9 mouse cellular contexts compared by ENCODE assay signal in the genomic region with DNA sequence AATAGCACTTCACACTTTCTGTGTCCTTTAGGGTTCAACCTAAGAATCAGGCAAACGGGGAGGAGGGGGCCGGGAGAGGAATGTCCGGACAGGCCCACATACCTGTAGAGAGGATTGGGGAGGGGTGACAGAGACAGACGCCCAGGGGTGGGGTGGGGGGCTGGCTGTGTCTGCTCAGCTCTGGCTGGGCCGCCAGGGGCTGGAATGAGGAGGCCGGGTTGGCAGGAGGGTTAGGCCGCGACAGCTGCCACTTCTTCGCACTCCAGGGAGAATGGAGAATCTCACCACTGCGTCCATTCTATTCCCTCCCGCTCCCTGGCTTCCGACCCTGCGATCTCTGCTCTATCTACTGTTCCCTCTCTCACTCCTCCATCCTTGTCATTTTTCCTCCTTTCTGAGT. TPM values are rescaled to one million over a fixed set of nuclear protein-coding genes. Genes with fewer than 3 reads are reported as not detected.
DNase-seq lines count a peak whose midpoint lies in the region; ATAC-seq and TF ChIP-seq lines count a peak whose summit lies in the region.
"Had no signal": no experiment of that assay in that cellular context is flagged by ENCODE, and none has a peak within 500 bp of the region (broad histone marks: within the 10 kb centered on the region; RNA-seq: fewer than 3 reads in every experiment).

No protein-coding gene starts in this region.

- WGBS in heart, embryonic 14.5 days: 6% methylated on average over 13 of the region's 13 CpGs
- WGBS in embryonic facial prominence, embryonic 11.5 days: 5% methylated on average over 13 of the region's 13 CpGs
- WGBS in hindbrain, postnatal 0 days: 4% methylated on average over 13 of the region's 13 CpGs
- 3% methylated on average over 12 of the region's 13 CpGs for WGBS in midbrain, embryonic 16.5 days
- WGBS in kidney, adult 2 months: 18% methylated on average over 13 of the region's 13 CpGs

- peaks cover 4% of the 10 kb centered on the region; the same call in 1 of the 2 replicates for H3K9me3 ChIP-seq in heart, embryonic 14.5 days (ENCODE audit: control insufficient read depth, low read length)
- H3K9me3 ChIP-seq in embryonic facial prominence, embryonic 11.5 days (replicated peaks; ENCODE audit: control insufficient read depth, low read length): no peaks in the 10 kb centered on the region
- H3K9me3 ChIP-seq in hindbrain, postnatal 0 days (ENCODE audit: low read length): no peaks in the 10 kb centered on the region
- no peaks in the 10 kb centered on the region; the same call in 1 of the 2 replicates for H3K9me3 ChIP-seq in midbrain, embryonic 16.5 days (replicated peaks; ENCODE audit: control insufficient read depth, low read length, poor library complexity, severe bottlenecking)

- no peak overlapping the region for H3K27ac ChIP-seq in heart, embryonic 14.5 days (replicated peaks in 1 of 2; ENCODE audit: control insufficient read depth in 1 of 2, insufficient read depth in 1 of 2, low read depth in 2 of 2, low read length in 2 of 2)
- H3K27ac ChIP-seq in embryonic facial prominence, embryonic 11.5 days (replicated peaks; ENCODE audit: low read depth, low read length): no peak overlapping the region
- no peak overlapping the region for H3K27ac ChIP-seq in hindbrain, postnatal 0 days
- H3K27ac ChIP-seq in midbrain, embryonic 16.5 days (ENCODE audit: low read length): no peak overlapping the region
- H3K27ac ChIP-seq in kidney, adult 2 months (ENCODE audit: insufficient read depth, low read depth, low read length): no peak overlapping the region

- H3K4me2 ChIP-seq in heart, embryonic 14.5 days (ENCODE audit: low read length): peak overlapping the region; percentile 91
- peak overlapping the region; percentile 67 for H3K4me2 ChIP-seq in embryonic facial prominence, embryonic 11.5 days (ENCODE audit: low read depth, low read length)
- peak overlapping the region; percentile 66 for H3K4me2 ChIP-seq in hindbrain, postnatal 0 days (ENCODE audit: low read depth, low read length)
- H3K4me2 ChIP-seq in midbrain, embryonic 16.5 days (ENCODE audit: low read length): peak overlapping the region; percentile 81

- no peak for DNase-seq in heart, adult 18-20 months
- no peak for DNase-seq in embryonic facial prominence, embryonic 11.5 days (ENCODE audit: low spot score)
- DNase-seq in hindbrain, postnatal 0 days (ENCODE audit: low spot score): no peak
- no peak for DNase-seq in adrenal gland, postnatal 36 days
- no peak for DNase-seq in adrenal gland, adult 8-10 months
- DNase-seq in kidney, adult 2 months: no peak
- DNase-seq: lung, postnatal 14 days had no signal

- H3K4me1 ChIP-seq in heart, embryonic 14.5 days (ENCODE audit: control insufficient read depth in 2 of 2, insufficient read depth in 2 of 2, low read length in 2 of 2): peaks cover 8 to 22% of the 10 kb centered on the region in 2 experiments
- peaks cover 5% of the 10 kb centered on the region for H3K4me1 ChIP-seq in embryonic facial prominence, embryonic 11.5 days (ENCODE audit: control insufficient read depth, insufficient read depth, low read length)
- peaks cover 10% of the 10 kb centered on the region; the same call in 1 of the 2 replicates for H3K4me1 ChIP-seq in hindbrain, postnatal 0 days (ENCODE audit: insufficient read depth, low read length)
- peaks cover 13% of the 10 kb centered on the region for H3K4me1 ChIP-seq in midbrain, embryonic 16.5 days (ENCODE audit: control insufficient read depth, insufficient read depth, low read length)
- no peaks in the 10 kb centered on the region for H3K4me1 ChIP-seq in kidney, adult 2 months (ENCODE audit: control insufficient read depth, insufficient read depth, low read length)

- peak overlapping the region; percentile 40 to 49; a peak in 2 of 4 replicates for H3K4me3 ChIP-seq in heart, embryonic 14.5 days (ENCODE audit: control insufficient read depth in 1 of 2, insufficient read depth in 1 of 2, low read depth in 1 of 2, low read length in 2 of 2)
- peak overlapping the region; percentile 40 for H3K4me3 ChIP-seq in embryonic facial prominence, embryonic 11.5 days (ENCODE audit: low read depth, low read length)
- H3K4me3 ChIP-seq in hindbrain, postnatal 0 days (ENCODE audit: low read length): peak overlapping the region; percentile 41
- peak overlapping the region; percentile 39 for H3K4me3 ChIP-seq in midbrain, embryonic 16.5 days (ENCODE audit: low read depth, low read length)
- H3K4me3 ChIP-seq in kidney, adult 2 months (ENCODE audit: insufficient read depth, low read depth, low read length): no peak overlapping the region

- H3K9ac ChIP-seq in heart, embryonic 14.5 days (ENCODE audit: low read length): peak overlapping the region; percentile 44; the same call in 1 of the 2 replicates
- no peak overlapping the region for H3K9ac ChIP-seq in embryonic facial prominence, embryonic 11.5 days (replicated peaks; ENCODE audit: low read length)
- no peak overlapping the region for H3K9ac ChIP-seq in hindbrain, postnatal 0 days (replicated peaks; ENCODE audit: low read length)
- H3K9ac ChIP-seq in midbrain, embryonic 16.5 days (ENCODE audit: low read depth, low read length): peak overlapping the region; percentile 50

- H3K27me3 ChIP-seq in heart, embryonic 14.5 days (ENCODE audit: control insufficient read depth, insufficient read depth, low read length): peaks cover 84% of the 10 kb centered on the region
- H3K27me3 ChIP-seq in embryonic facial prominence, embryonic 11.5 days (ENCODE audit: control insufficient read depth, insufficient read depth, low read length): peaks cover 64% of the 10 kb centered on the region
- peaks cover 61% of the 10 kb centered on the region for H3K27me3 ChIP-seq in hindbrain, postnatal 0 days (ENCODE audit: insufficient read depth, low read length)
- peaks cover 75% of the 10 kb centered on the region for H3K27me3 ChIP-seq in midbrain, embryonic 16.5 days (ENCODE audit: control insufficient read depth, insufficient read depth, low read depth, low read length)
- no peaks in the 10 kb centered on the region for H3K27me3 ChIP-seq in kidney, adult 2 months (replicated peaks; ENCODE audit: control insufficient read depth, insufficient read depth, low read length)

- no peak for TF ChIP-seq POLR2A in kidney, adult 2 months (IDR thresholded peaks at IDR 0.05; ENCODE audit: low read depth, low read length)

- TF ChIP-seq CTCF in hindbrain, postnatal 0 days (IDR thresholded peaks at IDR 0.05; ENCODE audit: low read depth): no peak
- TF ChIP-seq CTCF in kidney, adult 2 months (conservative IDR thresholded peaks at IDR 0.05; ENCODE audit: insufficient read depth, insufficient read length, low read depth, low read length): no peak

- no peaks in the 10 kb centered on the region for H3K36me3 ChIP-seq in heart, embryonic 14.5 days (ENCODE audit: control insufficient read depth, insufficient read depth, low read length)
- H3K36me3 ChIP-seq in embryonic facial prominence, embryonic 11.5 days (replicated peaks; ENCODE audit: control insufficient read depth, insufficient read depth, low read depth, low read length): no peaks in the 10 kb centered on the region
- H3K36me3 ChIP-seq in hindbrain, postnatal 0 days (ENCODE audit: insufficient read depth, low read length): no peaks in the 10 kb centered on the region
- no peaks in the 10 kb centered on the region for H3K36me3 ChIP-seq in midbrain, embryonic 16.5 days (ENCODE audit: control insufficient read depth, insufficient read depth, low read length)
- no peaks in the 10 kb centered on the region for H3K36me3 ChIP-seq in kidney, adult 2 months (ENCODE audit: control insufficient read depth, insufficient read depth, low read length)

- ATAC-seq in heart, embryonic 14.5 days (ENCODE audit: insufficient number of reproducible peaks, insufficient read depth, low FRiP score, low read depth): no peak
- no peak for ATAC-seq in embryonic facial prominence, embryonic 11.5 days (replicated peaks; ENCODE audit: insufficient number of reproducible peaks, low FRiP score, low TSS enrichment, low read depth)
- ATAC-seq in hindbrain, postnatal 0 days: no peak
- ATAC-seq in midbrain, embryonic 16.5 days: peak; percentile 22; the same call in 1 of the 2 replicates

RNA-seq across cellular contexts. Expression of gene Wnt10a, which starts 7.8 kb away (rescaled TPM):
- not detected in 2 replicates for polyA plus RNA-seq in heart, embryonic 14.5 days (2014; fragmentation: Nextera tagmentation; extraction: Ambion mirVana)
- total RNA-seq in heart, adult 18-20 months (2021): not detected
- 1.5 and 1.6 TPM in 2 replicates for polyA plus RNA-seq in embryonic facial prominence, embryonic 11.5 days (2014; fragmentation: Nextera tagmentation; extraction: Ambion mirVana)
- 1.8 and 2.7 TPM in 2 replicates for total RNA-seq in hindbrain, postnatal 0 days (2014; rRNA removed)
- 0.48 and 0.68 TPM in 2 replicates for polyA plus RNA-seq in hindbrain, postnatal 0 days (2015; fragmentation: Nextera tagmentation; extraction: Ambion mirVana)
- 0.10 and 0.47 TPM in 2 replicates for polyA plus RNA-seq in midbrain, embryonic 16.5 days (2015; fragmentation: Nextera tagmentation; extraction: Ambion mirVana)
- under 1 TPM; 0.36 to 0.43 TPM for total RNA-seq in adrenal gland, postnatal 36 days (2021)
- total RNA-seq in adrenal gland, adult 8-10 months (2022): 1 to 10 TPM in 1 of 4 experiments, under 1 TPM in 3; 0.58 to 1.0 (median 0.84) TPM
- 1.2 TPM in 2 replicates for polyA plus RNA-seq in kidney, adult 2 months (2012; rRNA removed)

RNA-seq across cellular contexts. Expression of gene Wnt6, which starts 11.9 kb away (rescaled TPM):
- polyA plus RNA-seq in heart, embryonic 14.5 days (2014; fragmentation: Nextera tagmentation; extraction: Ambion mirVana): 0.36 TPM in 1 of 2 replicates, not detected in the other
- total RNA-seq in heart, adult 18-20 months (2021): under 1 TPM; 0.18 to 0.30 TPM
- 15.5 and 19.1 TPM in 2 replicates for polyA plus RNA-seq in embryonic facial prominence, embryonic 11.5 days (2014; fragmentation: Nextera tagmentation; extraction: Ambion mirVana)
- total RNA-seq in hindbrain, postnatal 0 days (2014; rRNA removed): 5.9 and 11.2 TPM in 2 replicates
- polyA plus RNA-seq in hindbrain, postnatal 0 days (2015; fragmentation: Nextera tagmentation; extraction: Ambion mirVana): 6.7 and 7.4 TPM in 2 replicates
- polyA plus RNA-seq in midbrain, embryonic 16.5 days (2015; fragmentation: Nextera tagmentation; extraction: Ambion mirVana): 3.6 and 4.2 TPM in 2 replicates
- total RNA-seq in adrenal gland, postnatal 36 days (2021): 1 to 10 TPM; 3.9 to 4.3 TPM
- total RNA-seq in adrenal gland, adult 8-10 months (2022): 1 to 10 TPM; 3.9 to 6.6 (median 5.7) TPM
- 0.27 and 0.48 TPM in 2 replicates for polyA plus RNA-seq in kidney, adult 2 months (2012; rRNA removed)

RNA-seq across cellular contexts. Expression of gene Prkag3, which starts 34.5 kb away (rescaled TPM):
- polyA plus RNA-seq in heart, embryonic 14.5 days (2014; fragmentation: Nextera tagmentation; extraction: Ambion mirVana): 4.9 and 6.1 TPM in 2 replicates
- total RNA-seq in heart, adult 18-20 months (2021): 1 to 10 TPM; 1.4 to 1.7 TPM
- not detected in 2 replicates for polyA plus RNA-seq in embryonic facial prominence, embryonic 11.5 days (2014; fragmentation: Nextera tagmentation; extraction: Ambion mirVana)
- total RNA-seq in hindbrain, postnatal 0 days (2014; rRNA removed): not detected in 2 replicates
- not detected in 2 replicates for polyA plus RNA-seq in hindbrain, postnatal 0 days (2015; fragmentation: Nextera tagmentation; extraction: Ambion mirVana)
- not detected in 2 replicates for polyA plus RNA-seq in midbrain, embryonic 16.5 days (2015; fragmentation: Nextera tagmentation; extraction: Ambion mirVana)
- under 1 TPM in 1 of 2 experiments, not detected in 1; 0.23 TPM for total RNA-seq in adrenal gland, postnatal 36 days (2021)
- total RNA-seq in adrenal gland, adult 8-10 months (2022): 1 to 10 TPM in 1 of 4 experiments, under 1 TPM in 1, not detected in 2; 0.55 to 1.3 TPM
- polyA plus RNA-seq in kidney, adult 2 months (2012; rRNA removed): 2.9 TPM in 2 replicates

Comparison
In these comparisons a context has a peak if more than half of its experiments do, and no peak if none do; other contexts are left out.
1. H3K9ac ChIP-seq: peak in heart, embryonic 14.5 days (single experiment) and midbrain, embryonic 16.5 days (single experiment); none in embryonic facial prominence, embryonic 11.5 days (single experiment) and hindbrain, postnatal 0 days (single experiment).
2. Peak in every context shown above with its lines, with median percentiles within 50 percentile points of each other: H3K4me2 ChIP-seq.